Mouse (Mus musculus): ENCODE results near the gene Zbed4. TPM values are rescaled to one million over a fixed set of nuclear protein-coding genes. Genes with fewer than 3 reads are reported as not detected.

Zbed4 gene
- polyA plus RNA-seq, 1 experiment = 36.6 TPM

DNA sequence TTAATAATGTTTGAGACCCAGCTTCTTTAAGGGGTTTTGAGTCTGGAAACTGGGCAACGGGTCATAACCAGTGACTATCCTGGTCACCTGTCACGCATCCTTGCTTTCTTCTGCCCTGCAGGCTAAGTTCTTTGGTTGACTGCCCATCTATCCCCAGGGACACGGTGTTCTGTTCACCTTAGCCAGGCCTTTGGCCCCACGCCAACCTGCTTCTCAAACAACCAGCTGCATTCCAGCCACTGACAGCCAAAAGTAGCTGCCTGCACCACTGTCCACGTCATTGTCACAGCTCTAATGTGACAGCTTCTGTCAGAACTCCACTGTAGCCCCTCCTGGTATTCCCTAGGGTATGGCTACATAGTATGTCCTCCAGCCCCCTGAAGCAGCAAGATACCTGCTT is 80.0 kb downstream of the Zbed4 start:
- Histone ChIP-seq H3K36me3 (ENCODE audit: control insufficient read depth, insufficient read depth, low read length) (no peaks in the 10 kb centered on the region), H3K27me3 (ENCODE audit: control insufficient read depth, insufficient read depth, low read length) (no peaks in the 10 kb centered on the region), H3K27ac (ENCODE audit: control insufficient read depth, insufficient read depth, low read length) (no peak overlapping the region), H3K4me1 (replicated peaks; ENCODE audit: control insufficient read depth, insufficient read depth, low read length) (no peaks in the 10 kb centered on the region), H3K4me3 (ENCODE audit: control insufficient read depth, insufficient read depth, low read length) (no peak overlapping the region)
- no peak for TF ChIP-seq POLR2A (IDR thresholded peaks at IDR 0.05; ENCODE audit: control insufficient read depth, extremely low read depth, insufficient read depth, low read length, poor library complexity)
- no peak for TF ChIP-seq CTCF (IDR thresholded peaks at IDR 0.05; ENCODE audit: borderline replicate concordance, control insufficient read depth, extremely low read depth, insufficient read depth, low read length, poor library complexity)
- WGBS = 74% methylated on average over 5 of the region's 5 CpGs
- DNase-seq = no peak

DNA sequence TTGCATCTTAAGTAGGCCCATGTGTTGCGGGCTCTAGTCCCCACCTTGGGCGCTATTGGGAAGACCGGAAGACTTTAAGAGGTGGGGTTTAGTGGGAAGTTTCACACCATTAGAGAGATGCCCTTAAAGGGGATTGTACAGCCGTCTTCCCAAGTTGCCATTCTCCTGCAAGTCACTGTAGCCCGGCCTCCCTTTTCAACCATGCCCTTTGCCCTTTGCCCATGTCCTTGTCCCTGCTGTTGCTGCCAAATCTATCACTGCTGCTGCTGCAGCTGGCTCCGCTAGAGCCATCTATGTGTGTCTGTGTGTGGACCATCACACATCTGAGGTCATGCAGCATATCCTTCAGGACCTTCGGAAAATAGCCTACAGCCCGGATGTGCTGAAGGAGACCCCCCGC is 81.1 kb downstream of the Zbed4 start:
- peaks cover 4% of the 10 kb centered on the region for H3K4me1 ChIP-seq (replicated peaks; ENCODE audit: control insufficient read depth, insufficient read depth, low read length)
- H3K36me3 ChIP-seq (ENCODE audit: control insufficient read depth, insufficient read depth, low read length) = no peaks in the 10 kb centered on the region
- TF ChIP-seq CTCF (IDR thresholded peaks at IDR 0.05; ENCODE audit: borderline replicate concordance, control insufficient read depth, extremely low read depth, insufficient read depth, low read length, poor library complexity) = no peak
- TF ChIP-seq POLR2A (IDR thresholded peaks at IDR 0.05; ENCODE audit: control insufficient read depth, extremely low read depth, insufficient read depth, low read length, poor library complexity) = no peak
- H3K4me3 ChIP-seq (ENCODE audit: control insufficient read depth, insufficient read depth, low read length) = no peak overlapping the region
- 93% methylated on average over 9 of the region's 9 CpGs for WGBS
- no peaks in the 10 kb centered on the region for H3K27me3 ChIP-seq (ENCODE audit: control insufficient read depth, insufficient read depth, low read length)
- H3K27ac ChIP-seq (ENCODE audit: control insufficient read depth, insufficient read depth, low read length) = no peak overlapping the region
- DNase-seq = no peak

Other genes with a start within 250 kb of the Zbed4 start
- gene Zdhhc25, start 151.4 kb upstream of the Zbed4 start, polyA plus RNA-seq (2012; rRNA removed) = 0.09 TPM in 1 of 2 replicates, not detected in the other
- gene Brd1, start 17.4 kb upstream of the Zbed4 start, polyA plus RNA-seq (2012; rRNA removed) = 35.8 and 38.4 TPM in 2 replicates
- 25.1 and 27.1 TPM in 2 replicates for gene Alg12, start 67.7 kb downstream of the Zbed4 start, polyA plus RNA-seq (2012; rRNA removed)
- gene Creld2, start 68.0 kb downstream of the Zbed4 start, polyA plus RNA-seq (2012; rRNA removed) = 38.3 and 45.1 TPM in 2 replicates
- gene Pim3, start 110.5 kb downstream of the Zbed4 start, polyA plus RNA-seq (2012; rRNA removed) = 35.8 and 46.3 TPM in 2 replicates
- gene Ttll8, start 202.8 kb downstream of the Zbed4 start, polyA plus RNA-seq (2012; rRNA removed) = 0.05 and 0.06 TPM in 2 replicates
- gene Mlc1, start 227.3 kb downstream of the Zbed4 start, polyA plus RNA-seq (2012; rRNA removed) = 0.08 and 0.13 TPM in 2 replicates
- 0.20 and 2.2 TPM in 2 replicates for gene Mov10l1, start 231.2 kb downstream of the Zbed4 start, polyA plus RNA-seq (2012; rRNA removed)